Mouse (Mus musculus) embryo, embryonic 9.5 days (tissue): Measurements from ENCODE around the gene Masp2.

Experiments
- DNase-seq: peaks from one replicate; pipeline ENCODE4 v3.0.0-alpha.2; 2017; ENCODE audit errors: extremely low spot score

Masp2 gene

GRCm38 (mm10) chr4:148600316-148600715, 2.0 kb upstream of the Masp2 start:
- no peak for DNase-seq

- no peak for DNase-seq
Measured at GRCm38 (mm10) chr4:148601871-148602270, 483 bp upstream of the Masp2 start.

GRCm38 (mm10) chr4:148603376-148604139, 1.2 kb downstream of the Masp2 start:
- no peak for DNase-seq

- peak; percentile 1 for DNase-seq
Measured at GRCm38 (mm10) chr4:148604141-148604540, 1.8 kb downstream of the Masp2 start.

- peak; percentile 52 for DNase-seq
Measured at GRCm38 (mm10) chr4:148604541-148605165, 2.3 kb downstream of the Masp2 start.

GRCm38 (mm10) chr4:148607758-148608157, 5.4 kb downstream of the Masp2 start:
- peak; percentile 57 for DNase-seq

GRCm38 (mm10) chr4:148609805-148610204, 7.5 kb downstream of the Masp2 start:
- no peak for DNase-seq

- no peak for DNase-seq
Measured at GRCm38 (mm10) chr4:148610631-148611364, 8.4 kb downstream of the Masp2 start.

- no peak for DNase-seq
Measured at GRCm38 (mm10) chr4:148612557-148612956, 10.2 kb downstream of the Masp2 start.

- DNase-seq = no peak
Measured at GRCm38 (mm10) chr4:148613738-148614137, 11.4 kb downstream of the Masp2 start.

- DNase-seq = no peak
Measured at GRCm38 (mm10) chr4:148619805-148620204, 17.5 kb downstream of the Masp2 start.

GRCm38 (mm10) chr4:148620718-148621117, 18.4 kb downstream of the Masp2 start:
- no peak for DNase-seq

GRCm38 (mm10) chr4:148622485-148622884, 20.1 kb downstream of the Masp2 start:
- no peak for DNase-seq

GRCm38 (mm10) chr4:148623609-148624008, 21.3 kb downstream of the Masp2 start:
- DNase-seq = no peak

- no peak for DNase-seq
Measured at GRCm38 (mm10) chr4:148625010-148625409, 22.7 kb downstream of the Masp2 start.

- DNase-seq = no peak
Measured at GRCm38 (mm10) chr4:148625756-148626622, 23.6 kb downstream of the Masp2 start.

- DNase-seq = peak; percentile 97
Measured at GRCm38 (mm10) chr4:148626623-148627185, 24.4 kb downstream of the Masp2 start, which contains the start of gene Tardbp. Gene Tardbp, minus strand, starts transcription at chr4:148627019.

GRCm38 (mm10) chr4:148627246-148627645, 24.9 kb downstream of the Masp2 start:
- no peak for DNase-seq

- DNase-seq = no peak
Measured at GRCm38 (mm10) chr4:148632013-148632692, 29.8 kb downstream of the Masp2 start.

GRCm38 (mm10) chr4:148633395-148634061, 31.2 kb downstream of the Masp2 start:
- DNase-seq = no peak
